Mouse (Mus musculus) right cerebral cortex, postnatal 25 days (tissue): ENCODE results near the gene Lhfpl4.

Source experiments
- DNase-seq: peaks from one replicate; pipeline ENCODE4 v3.0.0; 2022

Gene Lhfpl4

GRCm38 (mm10) chr6:113168316-113168975 lies 26.7 kb downstream of the Lhfpl4 start:
- no peak for DNase-seq

- peak; percentile 45 for DNase-seq
These were observed 28.4 kb downstream of the Lhfpl4 start for GRCm38 (mm10) chr6:113166661-113167251.

GRCm38 (mm10) chr6:113163513-113163912 lies 31.7 kb downstream of the Lhfpl4 start:
- no peak for DNase-seq

GRCm38 (mm10) chr6:113161982-113162381 lies 33.2 kb downstream of the Lhfpl4 start:
- no peak for DNase-seq

- DNase-seq, result no peak
These were observed 35.1 kb downstream of the Lhfpl4 start for GRCm38 (mm10) chr6:113160106-113160505.

GRCm38 (mm10) chr6:113156064-113156463 lies 39.1 kb downstream of the Lhfpl4 start:
- no peak for DNase-seq

GRCm38 (mm10) chr6:113154886-113155285 lies 40.3 kb downstream of the Lhfpl4 start:
- no peak for DNase-seq

- DNase-seq, result no peak
These were observed 41.1 kb downstream of the Lhfpl4 start for GRCm38 (mm10) chr6:113154071-113154470.

GRCm38 (mm10) chr6:113145249-113145648 lies 49.9 kb downstream of the Lhfpl4 start:
- DNase-seq, result no peak

GRCm38 (mm10) chr6:113144764-113145163 lies 50.4 kb downstream of the Lhfpl4 start:
- DNase-seq, result no peak

- no peak for DNase-seq
These were observed 53.6 kb downstream of the Lhfpl4 start for GRCm38 (mm10) chr6:113141389-113142094.

- DNase-seq, result no peak
These were observed 61.8 kb downstream of the Lhfpl4 start for GRCm38 (mm10) chr6:113133360-113133759.

- DNase-seq, result no peak
These were observed 74.4 kb downstream of the Lhfpl4 start for GRCm38 (mm10) chr6:113120806-113121205.
